Mouse (Mus musculus) erythroblast, embryonic 14.5 days (primary cell): ENCODE data around the gene 1700028K03Rik.

ENCODE experiments used
- GATA1 ChIP-seq: IDR thresholded peaks from 2 replicates; pipeline ENCODE4 v1.6.1; 2012; ENCODE audit warnings: low read length, inconsistent platforms, mixed read lengths
- TAL1 ChIP-seq: IDR thresholded peaks from 3 replicates; pipeline ENCODE4 v1.6.1; 2012; ENCODE audit warnings: low read length, inconsistent platforms, mixed read lengths

- TF ChIP-seq TAL1 = no peak
- no peak for TF ChIP-seq GATA1
Measured at GRCm38 (mm10) chr5:107554336-107554735, 19.8 kb downstream of the 1700028K03Rik start.
